Mouse (Mus musculus): ENCODE data around the gene Gm11938.

- TF ChIP-seq CTCF (IDR thresholded peaks at IDR 0.05; ENCODE audit: low read depth) (no peak), EP300 (IDR thresholded peaks at IDR 0.05; ENCODE audit: low read depth) (no peak)
These were observed 31.6 kb upstream of the Gm11938 start, which contains the start of gene Krtap4-2 for GRCm38 (mm10) chr11:99634653-99635134.
